8 mouse cellular contexts compared by ENCODE assay signal in the genomic region with DNA sequence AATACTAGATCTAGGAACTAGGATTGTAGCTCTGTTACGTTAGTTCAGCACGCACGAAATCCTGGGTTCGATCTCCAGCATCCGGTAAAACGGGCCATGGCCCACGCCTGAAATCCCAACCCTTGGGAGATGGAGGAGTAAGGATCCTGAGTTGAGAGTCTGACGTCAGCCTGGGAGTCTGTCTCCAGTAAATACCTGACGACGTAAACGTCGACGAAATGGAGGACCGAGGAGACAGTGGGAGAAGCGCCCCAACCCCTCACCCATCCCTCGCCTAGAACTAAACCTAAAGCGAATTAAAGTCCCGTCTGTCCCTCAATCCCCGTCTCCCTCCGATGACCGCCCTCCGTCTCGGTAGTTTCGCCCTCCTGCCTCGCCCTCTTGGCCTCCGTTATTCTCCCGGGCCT.
A peak's percentile ranks its signal among the peaks of the same experiment; 100 is the strongest.
DNase-seq lines count a peak whose midpoint lies in the region; ATAC-seq and TF ChIP-seq lines count a peak whose summit lies in the region.

No protein-coding gene starts in this region.

- TF ChIP-seq EP300 in ES-Bruce4 (IDR thresholded peaks at IDR 0.05; ENCODE audit: insufficient read depth, low read depth, low read length) = no peak

- peak overlapping the region; percentile 99 for H3K27ac ChIP-seq in heart, embryonic 13.5 days (replicated peaks)
- peak overlapping the region; percentile 22; the same call in 1 of the 2 replicates for H3K27ac ChIP-seq in ES-Bruce4 (ENCODE audit: insufficient read depth, low read length)
- H3K27ac ChIP-seq in hindbrain, embryonic 15.5 days (replicated peaks) = peak overlapping the region; percentile 99
- H3K27ac ChIP-seq in lung, embryonic 14.5 days (ENCODE audit: low read depth) = peak overlapping the region; percentile 97

- H3K4me2 ChIP-seq in heart, embryonic 13.5 days = peak overlapping the region; percentile 80
- H3K4me2 ChIP-seq in hindbrain, embryonic 15.5 days = peak overlapping the region; percentile 66
- peak overlapping the region; percentile 63 for H3K4me2 ChIP-seq in lung, embryonic 14.5 days

- H3K4me1 ChIP-seq in heart, embryonic 13.5 days = peaks cover 41% of the 10 kb centered on the region
- H3K4me1 ChIP-seq in ES-Bruce4 (ENCODE audit: control insufficient read depth, insufficient read depth, low read length) = peaks cover 3% of the 10 kb centered on the region
- peaks cover 36% of the 10 kb centered on the region for H3K4me1 ChIP-seq in hindbrain, embryonic 15.5 days (replicated peaks)
- peaks cover 8% of the 10 kb centered on the region for H3K4me1 ChIP-seq in lung, embryonic 14.5 days (ENCODE audit: insufficient read depth)

- ATAC-seq in heart, embryonic 13.5 days (ENCODE audit: extremely low read depth, insufficient number of reproducible peaks, low FRiP score, low TSS enrichment) = peak; percentile 39; the same call in 1 of the 2 replicates
- peak; percentile 61 for ATAC-seq in hindbrain, embryonic 15.5 days (ENCODE audit: low FRiP score, low read depth)
- peak; percentile 66 for ATAC-seq in lung, embryonic 14.5 days (ENCODE audit: insufficient read depth)

- no peaks in the 10 kb centered on the region for H3K9me3 ChIP-seq in heart, embryonic 13.5 days
- H3K9me3 ChIP-seq in ES-Bruce4 (replicated peaks; ENCODE audit: control insufficient read depth, insufficient read depth, low read length, poor library complexity, severe bottlenecking) = no peaks in the 10 kb centered on the region
- H3K9me3 ChIP-seq in hindbrain, embryonic 15.5 days = no peaks in the 10 kb centered on the region
- H3K9me3 ChIP-seq in lung, embryonic 14.5 days (ENCODE audit: low read depth, low read length) = no peaks in the 10 kb centered on the region

- no peak for TF ChIP-seq POLR2A in ES-Bruce4 (IDR thresholded peaks at IDR 0.05; ENCODE audit: insufficient read depth, low read length)

- DNase-seq in heart, adult 11 months = no peak
- peak; percentile 82 for DNase-seq in embryo, embryonic 11 days
- DNase-seq in lung, embryonic 14.5 days = peak; percentile 78
- DNase-seq in right cerebral cortex, postnatal 36 days (ENCODE audit: low spot score in 2 of 2) = peak; percentile 36 to 64
- no peak for DNase-seq in T-cell, adult 2 months (ENCODE audit: low spot score)

- no peak for TF ChIP-seq CTCF in ES-Bruce4 (IDR thresholded peaks at IDR 0.05; ENCODE audit: low read depth, low read length)
- TF ChIP-seq CTCF in lung, embryonic 14.5 days (IDR thresholded peaks at IDR 0.05; ENCODE audit: low read depth) = no peak

- peaks cover 19% of the 10 kb centered on the region for H3K36me3 ChIP-seq in heart, embryonic 13.5 days
- no peaks in the 10 kb centered on the region for H3K36me3 ChIP-seq in ES-Bruce4 (ENCODE audit: control insufficient read depth, insufficient read depth, low read length, poor library complexity, severe bottlenecking)
- no peaks in the 10 kb centered on the region for H3K36me3 ChIP-seq in hindbrain, embryonic 15.5 days
- peaks cover 9% of the 10 kb centered on the region; the same call in 1 of the 2 replicates for H3K36me3 ChIP-seq in lung, embryonic 14.5 days (ENCODE audit: insufficient read depth)

- peak overlapping the region; percentile 97 for H3K9ac ChIP-seq in heart, embryonic 13.5 days
- peak overlapping the region; percentile 71 for H3K9ac ChIP-seq in ES-Bruce4 (ENCODE audit: low read depth, poor library complexity, severe bottlenecking)
- H3K9ac ChIP-seq in hindbrain, embryonic 15.5 days = peak overlapping the region; percentile 97
- H3K9ac ChIP-seq in lung, embryonic 14.5 days = peak overlapping the region; percentile 77

- peak overlapping the region; percentile 80 for H3K4me3 ChIP-seq in heart, embryonic 13.5 days
- peak overlapping the region; percentile 91 for H3K4me3 ChIP-seq in ES-Bruce4 (ENCODE audit: low read depth, low read length)
- peak overlapping the region; percentile 92 for H3K4me3 ChIP-seq in hindbrain, embryonic 15.5 days
- peak overlapping the region; percentile 73 for H3K4me3 ChIP-seq in lung, embryonic 14.5 days (ENCODE audit: low read depth, low read length)

- WGBS in heart, embryonic 13.5 days = under 1% methylated on average over 27 of the region's 27 CpGs
- WGBS in hindbrain, embryonic 15.5 days = under 1% methylated on average over 27 of the region's 27 CpGs
- 0% methylated on average over 27 of the region's 27 CpGs for WGBS in lung, embryonic 14.5 days

- peaks cover 3% of the 10 kb centered on the region for H3K27me3 ChIP-seq in heart, embryonic 13.5 days (replicated peaks)
- H3K27me3 ChIP-seq in ES-Bruce4 (ENCODE audit: control insufficient read depth, insufficient read depth, low read length, poor library complexity, severe bottlenecking) = no peaks in the 10 kb centered on the region
- peaks cover 1% of the 10 kb centered on the region; the same call in 1 of the 2 replicates for H3K27me3 ChIP-seq in hindbrain, embryonic 15.5 days
- no peaks in the 10 kb centered on the region for H3K27me3 ChIP-seq in lung, embryonic 14.5 days (ENCODE audit: insufficient read depth, low read length)

Comparison
In these comparisons a context has a peak if more than half of its experiments do, and no peak if none do; other contexts are left out.
1. H3K27ac ChIP-seq: peak in every context shown above with its lines; median percentile 99 in heart, embryonic 13.5 days; 99 in hindbrain, embryonic 15.5 days; 97 in lung, embryonic 14.5 days; 22 in ES-Bruce4.
2. DNase-seq: peak in embryo, embryonic 11 days (single experiment), lung, embryonic 14.5 days (single experiment) and right cerebral cortex, postnatal 36 days (2 of 2); none in heart, adult 11 months (single experiment) and T-cell, adult 2 months (single experiment).
3. Peak in every context shown above with its lines, with median percentiles within 50 percentile points of each other: ATAC-seq, H3K4me2 ChIP-seq, H3K4me3 ChIP-seq and H3K9ac ChIP-seq.